Mouse (Mus musculus) forebrain, embryonic 14.5 days (tissue): ENCODE results near the gene Olfr1299. TPM values are rescaled to one million over a fixed set of nuclear protein-coding genes. Genes with fewer than 3 reads are reported as not detected.

Source experiments
- ATAC-seq: fragments of 200-750 bp; cut with Nextera tagmentation; 2 replicates; pipeline ENCODE4 v1.8.0; 2017; ENCODE audit warnings: mild to moderate bottlenecking, moderate library complexity
- DNase-seq: peaks from one replicate; pipeline ENCODE4 v3.0.0-alpha.2; 2015; ENCODE audit warnings: low spot score
- H3K27ac ChIP-seq: fragments of 300-500 bp; sonication (generic); 2 replicates; pipeline ENCODE4 v1.5.1; 2014; ENCODE audit warnings: low read depth, mild to moderate bottlenecking, control low read depth, low read length, moderate library complexity
- H3K27me3 ChIP-seq: fragments of 300-500 bp; sonication (generic); replicated peaks from 2 replicates; pipeline ENCODE4 v1.6.1; 2014; ENCODE audit warnings: low read length, control low read depth, mixed read lengths; ENCODE audit not compliant: control insufficient read depth, insufficient read depth
- H3K36me3 ChIP-seq: fragments of 300-500 bp; sonication (generic); 2 replicates; pipeline ENCODE4 v1.6.1; 2014; ENCODE audit warnings: low read length, control low read depth; ENCODE audit not compliant: control insufficient read depth, insufficient read depth
- H3K4me1 ChIP-seq: fragments of 300-500 bp; sonication (generic); 2 replicates; pipeline ENCODE4 v1.6.1; 2014; ENCODE audit warnings: antibody characterized with exemption, low read length, control low read depth; ENCODE audit not compliant: control insufficient read depth, insufficient read depth
- H3K4me2 ChIP-seq: fragments of 300-500 bp; sonication (generic); 2 replicates; pipeline ENCODE4 v1.6.1; 2014; ENCODE audit warnings: mild to moderate bottlenecking, control low read depth, low read length
- H3K4me3 ChIP-seq: fragments of 300-500 bp; sonication (generic); 2 replicates; pipeline ENCODE4 v1.5.1; 2014; ENCODE audit warnings: low read depth, low read length, control low read depth
- H3K9ac ChIP-seq: fragments of 300-500 bp; sonication (generic); 2 replicates; pipeline ENCODE4 v1.6.1; 2014; ENCODE audit warnings: mild to moderate bottlenecking, low read length, control low read depth, moderate library complexity
- H3K9me3 ChIP-seq: fragments of 300-500 bp; sonication (generic); replicated peaks from 2 replicates; pipeline ENCODE4 v1.6.1; 2016; ENCODE audit warnings: low read length, control low read depth, mixed read lengths; ENCODE audit not compliant: control insufficient read depth
- WGBS: fragments of 180-500 bp; shearing (Covaris S2); extraction: QIAGEN DNeasy Blood & Tissue Kit; methylation state at CpG from one replicate; pipeline ENCODE4 v1.1.7; 2014; 5-methylcytosine and 5-hydroxymethylcytosine counted together
- polyA plus RNA-seq: library from polyadenylated mRNA; unstranded; fragments of >200 nt; fragmentation: Nextera tagmentation; extraction: Ambion mirVana; gene quantifications from 2 replicates; pipeline ENCODE4 v1.2.1, GENCODE M21; 2014

Gene Olfr1299
- polyA plus RNA-seq, result not detected in 2 replicates

DNA sequence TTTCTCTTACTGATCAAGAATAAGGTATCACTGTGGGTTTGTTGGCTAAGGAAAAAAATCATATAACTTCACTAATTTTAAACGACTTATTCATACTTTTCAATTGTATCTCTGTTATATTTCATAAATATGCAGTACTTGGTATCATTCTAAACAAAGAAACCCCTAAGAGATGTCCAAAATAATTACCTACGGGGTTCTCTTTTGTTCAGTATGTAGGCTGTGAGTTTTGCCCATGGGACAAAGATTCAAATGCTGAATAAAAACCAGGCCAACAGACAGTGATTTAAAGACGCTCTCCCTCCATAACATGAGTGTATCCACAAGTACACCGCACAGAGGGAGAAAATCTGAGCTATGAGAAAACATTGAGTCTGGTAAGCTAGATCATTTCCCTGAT is at the start of gene Olfr1299:
Gene Olfr1299 (plus strand): TSS at position 301 of the 400 bp plus-strand sequence.
- 83% methylated on average over 4 of the region's 4 CpGs for WGBS
- Histone ChIP-seq H3K36me3 (no peaks in the 10 kb centered on the region), H3K4me1 (no peaks in the 10 kb centered on the region), H3K9ac (no peak within 1 kb of the TSS), H3K27me3 (no peaks in the 10 kb centered on the region), H3K27ac (no peak within 1 kb of the TSS), H3K4me3 (no peak within 1 kb of the TSS), H3K4me2 (no peak within 1 kb of the TSS), H3K9me3 (no peaks in the 10 kb centered on the region)
- ATAC-seq (no peak), DNase-seq (no peak)

DNA sequence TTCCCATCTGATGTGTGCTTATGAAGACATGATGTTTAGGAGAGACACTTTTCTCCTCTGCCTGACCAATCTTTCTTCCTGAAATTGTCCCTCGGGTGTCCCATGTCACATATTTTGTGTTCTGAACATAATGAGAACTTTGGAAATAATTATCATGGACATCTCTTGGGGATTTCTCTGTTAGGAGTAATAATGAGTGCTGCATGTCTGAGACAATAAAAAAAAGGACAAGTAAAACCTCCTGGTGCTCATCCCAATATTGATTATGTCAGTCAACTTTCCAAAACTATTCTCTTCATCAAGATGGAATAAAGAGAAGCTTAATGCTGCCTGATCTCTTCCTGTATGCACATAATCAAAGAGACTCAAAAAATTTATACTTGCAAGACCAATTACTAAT is 34.8 kb upstream of the Olfr1299 start, which contains the start of gene Olfr1297:
Gene Olfr1297 (minus strand): TSS at position 101 of the 400 bp plus-strand sequence.
- Histone ChIP-seq H3K9me3 (no peaks in the 10 kb centered on the region), H3K4me1 (no peaks in the 10 kb centered on the region), H3K4me2 (no peak within 1 kb of the TSS), H3K27ac (no peak within 1 kb of the TSS), H3K9ac (no peak within 1 kb of the TSS), H3K4me3 (no peak within 1 kb of the TSS), H3K36me3 (no peaks in the 10 kb centered on the region), H3K27me3 (no peaks in the 10 kb centered on the region)
- DNase-seq (no peak), ATAC-seq (no peak)
- 81% methylated on average over 1 of the region's 1 CpGs for WGBS

DNA sequence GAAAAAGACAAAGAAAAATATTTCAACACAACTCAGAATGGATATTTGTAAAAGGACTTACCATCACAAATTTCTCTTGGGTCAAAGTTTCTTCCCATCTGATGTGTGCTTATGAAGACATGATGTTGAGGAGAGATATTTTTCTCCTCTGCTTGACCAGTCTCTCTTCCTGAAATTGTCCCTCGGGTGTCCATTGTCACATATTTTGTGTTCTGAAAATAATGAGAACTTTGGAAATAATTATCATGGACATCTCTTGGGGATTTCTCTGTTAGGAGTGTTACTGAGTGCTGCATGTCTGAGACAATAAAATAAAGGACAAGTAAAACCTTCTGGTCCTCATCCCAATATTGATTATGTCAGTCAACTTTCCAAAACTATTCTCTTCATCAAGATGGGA is 12.1 kb upstream of the Olfr1299 start, which contains the start of gene Olfr1298:
Gene Olfr1298 (minus strand): TSS at position 101 of the 400 bp plus-strand sequence.
- Histone ChIP-seq H3K4me1 (no peaks in the 10 kb centered on the region), H3K27ac (no peak within 1 kb of the TSS), H3K36me3 (no peaks in the 10 kb centered on the region), H3K9me3 (no peaks in the 10 kb centered on the region), H3K4me2 (no peak within 1 kb of the TSS), H3K4me3 (no peak within 1 kb of the TSS), H3K27me3 (no peaks in the 10 kb centered on the region), H3K9ac (no peak within 1 kb of the TSS)
- ATAC-seq (no peak), DNase-seq (no peak)
- WGBS, result 81% methylated on average over 1 of the region's 1 CpGs

Other genes starting within 250 kb of the Olfr1299 start
- not detected in 2 replicates for gene Olfr1286, start 238.3 kb upstream of the Olfr1299 start, polyA plus RNA-seq
- gene Olfr1287, start 212.3 kb upstream of the Olfr1299 start, polyA plus RNA-seq, result not detected in 2 replicates
- gene Olfr1288, start 187.3 kb upstream of the Olfr1299 start, polyA plus RNA-seq, result not detected in 2 replicates
- not detected in 2 replicates for gene Olfr1289, start 180.6 kb upstream of the Olfr1299 start, polyA plus RNA-seq
- gene Olfr1290, start 167.6 kb upstream of the Olfr1299 start, polyA plus RNA-seq, result not detected in 2 replicates
- not detected in 2 replicates for gene Olfr1291-ps1, start 164.2 kb upstream of the Olfr1299 start, polyA plus RNA-seq
- gene Olfr1293-ps, start 136.2 kb upstream of the Olfr1299 start, polyA plus RNA-seq, result not detected in 2 replicates
- gene Olfr1294, start 121.1 kb upstream of the Olfr1299 start, polyA plus RNA-seq, result not detected in 2 replicates
- not detected in 2 replicates for gene Olfr1295, start 91.7 kb upstream of the Olfr1299 start, polyA plus RNA-seq
- not detected in 2 replicates for gene Olfr1297, start 34.9 kb upstream of the Olfr1299 start, polyA plus RNA-seq
- not detected in 2 replicates for gene Olfr1298, start 12.2 kb upstream of the Olfr1299 start, polyA plus RNA-seq
- not detected in 2 replicates for gene Olfr1301, start 89.6 kb downstream of the Olfr1299 start, polyA plus RNA-seq
- gene Olfr1302, start 116.0 kb downstream of the Olfr1299 start, polyA plus RNA-seq, result not detected in 2 replicates
- not detected in 2 replicates for gene Olfr1303, start 158.9 kb downstream of the Olfr1299 start, polyA plus RNA-seq
- not detected in 2 replicates for gene Olfr1305, start 215.7 kb downstream of the Olfr1299 start, polyA plus RNA-seq